Mouse (Mus musculus) liver, embryonic 11.5 days (tissue): ENCODE data around the gene Gm21788. TPM values are rescaled to one million over a fixed set of nuclear protein-coding genes. Genes with fewer than 3 reads are reported as not detected.
"Not testable (repeated sequence)": the region's sequence is repeated elsewhere in the genome, so short reads cannot be mapped to it uniquely, and the experiment has no call there.

ENCODE experiments used
- ATAC-seq: fragments of 200-750 bp; cut with Nextera tagmentation; replicated peaks from 2 replicates; pipeline ENCODE4 v1.8.0; 2017; ENCODE audit warnings: moderate number of reproducible peaks, mild to moderate bottlenecking, moderate TSS enrichment, moderate library complexity; ENCODE audit not compliant: low FRiP score
- DNase-seq: peaks from one replicate; pipeline ENCODE4 v3.0.0-alpha.2; 2017; ENCODE audit warnings: low spot score
- H3K27ac ChIP-seq: fragments of 300-500 bp; sonication (generic); 2 replicates; pipeline ENCODE4 v1.5.1; 2014; ENCODE audit warnings: mild to moderate bottlenecking, low read depth, low read length, control low read depth
- H3K27me3 ChIP-seq: fragments of 300-500 bp; sonication (generic); replicated peaks from 2 replicates; pipeline ENCODE4 v1.6.1; 2014; ENCODE audit warnings: low read length, mixed read lengths; ENCODE audit not compliant: control insufficient read depth, insufficient read depth
- H3K36me3 ChIP-seq: fragments of 300-500 bp; sonication (generic); 2 replicates; pipeline ENCODE4 v1.6.1; 2014; ENCODE audit warnings: mild to moderate bottlenecking, low read length, moderate library complexity, mixed read lengths; ENCODE audit not compliant: control insufficient read depth, insufficient read depth
- H3K4me1 ChIP-seq: fragments of 300-500 bp; sonication (generic); replicated peaks from 2 replicates; pipeline ENCODE4 v1.6.1; 2014; ENCODE audit warnings: low read length, mixed read lengths; ENCODE audit not compliant: control insufficient read depth, insufficient read depth
- H3K4me2 ChIP-seq: fragments of 300-500 bp; sonication (generic); 2 replicates; pipeline ENCODE4 v1.6.1; 2014; ENCODE audit warnings: mild to moderate bottlenecking, control low read depth, moderate library complexity
- H3K4me3 ChIP-seq: fragments of 300-500 bp; sonication (generic); 2 replicates; pipeline ENCODE4 v1.5.1; 2014; ENCODE audit warnings: low read depth, low read length, control low read depth
- H3K9ac ChIP-seq: fragments of 300-500 bp; sonication (generic); 2 replicates; pipeline ENCODE4 v1.6.1; 2014; ENCODE audit warnings: low read depth, low read length, control low read depth
- H3K9me3 ChIP-seq: fragments of 300-500 bp; sonication (generic); 2 replicates; pipeline ENCODE4 v1.6.1; 2016; ENCODE audit warnings: low read length, inconsistent platforms, mixed read lengths; ENCODE audit not compliant: control insufficient read depth
- WGBS: fragments of 180-500 bp; shearing (Covaris S2); extraction: QIAGEN DNeasy Blood & Tissue Kit; methylation state at CpG from one replicate; pipeline ENCODE4 v1.1.7; 2014; 5-methylcytosine and 5-hydroxymethylcytosine counted together
- polyA plus RNA-seq: library from polyadenylated mRNA; unstranded; fragments of >200 nt; fragmentation: Nextera tagmentation; extraction: Ambion mirVana; gene quantifications from 2 replicates; pipeline ENCODE4 v1.2.1, GENCODE M21; 2014

The Gm21788 gene
- polyA plus RNA-seq, result not detected in 2 replicates

GRCm38 (mm10) chrY:7404710-7405109, at the start of gene Gm21788:
Gene Gm21788, plus strand, starts transcription at chrY:7405010.
- H3K4me1 ChIP-seq, H3K27ac ChIP-seq, H3K27me3 ChIP-seq, ATAC-seq, H3K36me3 ChIP-seq, H3K4me3 ChIP-seq, H3K4me2 ChIP-seq, H3K9me3 ChIP-seq, H3K9ac ChIP-seq, DNase-seq: not testable (repeated sequence)
- WGBS, result no CpG with 5 or more reads among the region's 3 CpGs

Other genes starting within 250 kb of the Gm21788 start
- not detected in 2 replicates for gene Gm21244, start 235.7 kb upstream of the Gm21788 start, polyA plus RNA-seq
- gene Gm28998, start 151.2 kb upstream of the Gm21788 start, polyA plus RNA-seq, result not detected in 2 replicates
- not detected in 2 replicates for gene Gm20826, start 233.5 kb downstream of the Gm21788 start, polyA plus RNA-seq